In genomic region chr2:132509261-132509660, GRCm38 (mm10) we compare ENCODE assay signal across 14 mouse cellular contexts.
DNase-seq lines count a peak whose midpoint lies in the region; TF ChIP-seq lines count a peak whose summit lies in the region.
"Had no signal": no experiment of that assay in that cellular context is flagged by ENCODE, and none has a peak within 500 bp of the region (broad histone marks: within the 10 kb centered on the region; RNA-seq: fewer than 3 reads in every experiment).

No protein-coding gene starts in this region.

- peak overlapping the region; percentile 7; the same call in 1 of the 2 replicates for H3K9ac ChIP-seq in CH12.LX (ENCODE audit: insufficient read depth, low read depth)
- H3K9ac ChIP-seq: midbrain, embryonic 13.5 days; neural tube, embryonic 15.5 days had no signal

- TF ChIP-seq CTCF in left cerebral cortex, adult 2 months (IDR thresholded peaks at IDR 0.05): no peak
- TF ChIP-seq CTCF in CH12.LX (conservative IDR thresholded peaks at IDR 0.05 in 1 of 2, IDR thresholded peaks at IDR 0.05 in 1 of 2; ENCODE audit: low read depth in 2 of 2, low read length in 2 of 2): no peak

- peaks cover 2 to 16% of the 10 kb centered on the region in 2 experiments; a peak in 2 of 4 replicates for H3K4me1 ChIP-seq in CH12.LX (ENCODE audit: control insufficient read depth in 1 of 2, insufficient read depth in 2 of 2)
- H3K4me1 ChIP-seq: midbrain, embryonic 13.5 days; neural tube, embryonic 15.5 days had no signal

- intact Hi-C loops in left cerebral cortex, adult 2 months (cut with DNase I): loop anchor here (5.0 kb wide), 1 partner anchor 132 kb away; no protein-coding TSS in a partner anchor
- intact Hi-C loops in left cerebral cortex, postnatal 10 days (cut with DNase I): no loop called here

- in situ Hi-C loops in CH12.LX (cut with MboI; ENCODE audit: low pct_ligation_motif_present, low pct_unique_long_range_greater_than_20kb, low sequenced_read_pairs): no loop called here

- no peak for TF ChIP-seq RAD21 in CH12.LX (IDR thresholded peaks at IDR 0.05; ENCODE audit: low read depth, low read length)

- H3K79me2 ChIP-seq in CH12.LX (replicated peaks; ENCODE audit: control insufficient read depth, extremely low read depth, insufficient read depth, poor library complexity, severe bottlenecking): no peaks in the 10 kb centered on the region

- H3K36me3 ChIP-seq in CH12.LX (replicated peaks in 1 of 2; ENCODE audit: control insufficient read depth in 1 of 2, insufficient read depth in 1 of 2, low read length in 1 of 2): no peaks in the 10 kb centered on the region
- H3K36me3 ChIP-seq: midbrain, embryonic 13.5 days; neural tube, embryonic 15.5 days had no signal

- no peaks in the 10 kb centered on the region for H3K27me3 ChIP-seq in CH12.LX (replicated peaks)
- H3K27me3 ChIP-seq: midbrain, embryonic 13.5 days; neural tube, embryonic 15.5 days had no signal

- H3K9me3 ChIP-seq in CH12.LX (replicated peaks; ENCODE audit: low read length): peaks cover 14% of the 10 kb centered on the region
- H3K9me3 ChIP-seq: midbrain, embryonic 13.5 days; neural tube, embryonic 15.5 days had no signal

- 0 out of 2 replicates have a peak overlapping the region, but pooled peaks have one; percentile 32 for H3K27ac ChIP-seq in left cerebral cortex, adult 2 months
- peak overlapping the region; percentile 28; the same call in 1 of the 2 replicates for H3K27ac ChIP-seq in CH12.LX (ENCODE audit: insufficient read depth, low read depth)
- H3K27ac ChIP-seq: midbrain, embryonic 13.5 days; neural tube, embryonic 15.5 days; stomach, postnatal 0 days had no signal

- TF ChIP-seq EP300 in CH12.LX (IDR thresholded peaks at IDR 0.05; ENCODE audit: low read length): peak; percentile 46; the same call in 1 of the 2 replicates

- no peak overlapping the region for H3K4me3 ChIP-seq in left cerebral cortex, adult 2 months
- no peak overlapping the region for H3K4me3 ChIP-seq in CH12.LX (replicated peaks in 1 of 3; ENCODE audit: low read depth in 2 of 3, low read length in 2 of 3, poor library complexity in 1 of 3)
- H3K4me3 ChIP-seq: midbrain, embryonic 13.5 days; neural tube, embryonic 15.5 days had no signal

- peak overlapping the region; percentile 71 for H3K4me2 ChIP-seq in CH12.LX (ENCODE audit: insufficient read depth, low read depth, poor library complexity, severe bottlenecking)
- H3K4me2 ChIP-seq: midbrain, embryonic 13.5 days; neural tube, embryonic 15.5 days had no signal

- TF ChIP-seq POLR2A in CH12.LX (IDR thresholded peaks at IDR 0.05; ENCODE audit: low read depth, low read length): no peak

- dilution Hi-C loops in CH12.LX (cut with MboI; ENCODE audit: extremely low pct_ligation_motif_present, extremely low pct_unique_long_range_greater_than_20kb, low sequenced_read_pairs): no loop called here

- no peak for DNase-seq in left cerebral cortex, adult 2 months (ENCODE audit: extremely low spot score in 1 of 2, low spot score in 2 of 2)
- no peak for DNase-seq in left cerebral cortex, postnatal 10 days (ENCODE audit: extremely low spot score in 1 of 2, low spot score in 2 of 2)
- no peak for DNase-seq in CH12.LX (ENCODE audit: extremely low read depth)
- DNase-seq in cerebellum, adult 8-10 months: peak; percentile 35
- DNase-seq in layer of hippocampus, adult 9-11 months: peak; percentile 75
- no peak for DNase-seq in spleen, postnatal 36 days (ENCODE audit: low spot score in 2 of 2)
- no peak for DNase-seq in neural tube, embryonic 10.5 days (ENCODE audit: extremely low spot score, low spot score)
- DNase-seq in embryo, embryonic 10 days (ENCODE audit: low spot score): no peak
- DNase-seq: heart, adult 18-20 months; heart, postnatal 4 days; kidney, adult 18-20 months had no signal

TF ChIP-seq in CH12.LX, 34 proteins besides CTCF, POLR2A, EP300 and RAD21:
- TF ChIP-seq ELF1 (IDR thresholded peaks at IDR 0.05; ENCODE audit: low read depth, low read length): peak; percentile 55
- TF ChIP-seq JUN (IDR thresholded peaks at IDR 0.05; ENCODE audit: insufficient read depth, low read depth, low read length): peak; percentile 31; the same call in 1 of the 2 replicates
- TF ChIP-seq IRF4 (IDR thresholded peaks at IDR 0.05; ENCODE audit: low read depth, low read length): peak; percentile 59
- TF ChIP-seq ETS1 (conservative IDR thresholded peaks at IDR 0.05; ENCODE audit: low read depth, low read length): no peak
TF ChIP-seq in CH12.LX: peak in this region for 3.

Comparison
In these comparisons a context has a peak if more than half of its experiments do, and no peak if none do; other contexts are left out.
1. DNase-seq: peak in cerebellum, adult 8-10 months (single experiment) and layer of hippocampus, adult 9-11 months (single experiment); none in left cerebral cortex, adult 2 months (0 of 2), left cerebral cortex, postnatal 10 days (0 of 2), CH12.LX (single experiment), spleen, postnatal 36 days (0 of 2), neural tube, embryonic 10.5 days (single experiment) and embryo, embryonic 10 days (single experiment).